23 mouse cellular contexts compared by ENCODE assay signal in genomic region chr1:138729089-138729699, GRCm38 (mm10).
DNase-seq lines count a peak whose midpoint lies in the region; ATAC-seq and TF ChIP-seq lines count a peak whose summit lies in the region.
"Had no signal": no experiment of that assay in that cellular context is flagged by ENCODE, and none has a peak within 500 bp of the region (broad histone marks: within the 10 kb centered on the region; RNA-seq: fewer than 3 reads in every experiment).

No protein-coding gene starts in this region.

- H3K9ac ChIP-seq in forebrain, embryonic 13.5 days, result no peak overlapping the region
- H3K9ac ChIP-seq in forebrain, embryonic 16.5 days (replicated peaks; ENCODE audit: low read depth, low read length), result no peak overlapping the region
- H3K9ac ChIP-seq in kidney, embryonic 15.5 days, result no peak overlapping the region
- no peak overlapping the region for H3K9ac ChIP-seq in midbrain, embryonic 11.5 days (ENCODE audit: low read length)
- H3K9ac ChIP-seq: forebrain, postnatal 0 days; hindbrain, embryonic 12.5 days had no signal

- H3K4me3 ChIP-seq in forebrain, embryonic 13.5 days, result no peak overlapping the region
- H3K4me3 ChIP-seq in forebrain, embryonic 16.5 days (replicated peaks; ENCODE audit: low read length), result no peak overlapping the region
- H3K4me3 ChIP-seq in kidney, embryonic 15.5 days (replicated peaks), result no peak overlapping the region
- no peak overlapping the region for H3K4me3 ChIP-seq in kidney, adult 2 months (ENCODE audit: insufficient read depth, low read depth, low read length)
- H3K4me3 ChIP-seq in midbrain, embryonic 11.5 days (ENCODE audit: low read depth, low read length), result no peak overlapping the region
- H3K4me3 ChIP-seq in midbrain, embryonic 10.5 days, result no peak overlapping the region
- H3K4me3 ChIP-seq: forebrain, embryonic 10.5 days; gastrocnemius, adult 2 months; hindbrain, embryonic 12.5 days had no signal

- H3K4me2 ChIP-seq in forebrain, embryonic 13.5 days, result no peak overlapping the region
- no peak overlapping the region for H3K4me2 ChIP-seq in forebrain, embryonic 16.5 days (ENCODE audit: low read length)
- no peak overlapping the region for H3K4me2 ChIP-seq in kidney, embryonic 15.5 days
- no peak overlapping the region for H3K4me2 ChIP-seq in midbrain, embryonic 11.5 days
- H3K4me2 ChIP-seq: heart, embryonic 11.5 days; hindbrain, embryonic 12.5 days had no signal

- no peaks in the 10 kb centered on the region for H3K36me3 ChIP-seq in forebrain, embryonic 13.5 days (ENCODE audit: poor library complexity, severe bottlenecking)
- no peaks in the 10 kb centered on the region for H3K36me3 ChIP-seq in forebrain, embryonic 16.5 days (ENCODE audit: control insufficient read depth, insufficient read depth)
- no peaks in the 10 kb centered on the region for H3K36me3 ChIP-seq in kidney, embryonic 15.5 days
- no peaks in the 10 kb centered on the region for H3K36me3 ChIP-seq in kidney, adult 2 months (ENCODE audit: control insufficient read depth, insufficient read depth, low read length)
- no peaks in the 10 kb centered on the region for H3K36me3 ChIP-seq in midbrain, embryonic 11.5 days (ENCODE audit: control insufficient read depth, insufficient read depth, low read length)
- no peaks in the 10 kb centered on the region for H3K36me3 ChIP-seq in midbrain, embryonic 10.5 days
- H3K36me3 ChIP-seq: forebrain, embryonic 10.5 days; G1E; hindbrain, embryonic 12.5 days had no signal

- DNase-seq in kidney, adult 2 months, result no peak
- no peak for DNase-seq in midbrain, embryonic 11.5 days (ENCODE audit: low spot score, missing footprints)
- no peak for DNase-seq in midbrain, embryonic 10.5 days (ENCODE audit: low spot score)
- DNase-seq: adrenal gland, postnatal 10 days; adrenal gland, postnatal 36 days; B cell, adult 2 months; cerebellum, adult 18-20 months; cerebellum, adult 9-10 months; cerebellum, postnatal 14 days; forebrain, postnatal 0 days; gastrocnemius, adult 2 months; gastrocnemius, postnatal 14 days; heart, adult 11 months had no signal

- H3K27ac ChIP-seq in forebrain, embryonic 13.5 days, result no peak overlapping the region
- no peak overlapping the region for H3K27ac ChIP-seq in forebrain, embryonic 16.5 days (ENCODE audit: low read length)
- no peak overlapping the region for H3K27ac ChIP-seq in kidney, embryonic 15.5 days
- H3K27ac ChIP-seq in kidney, adult 2 months (ENCODE audit: insufficient read depth, low read depth, low read length), result no peak overlapping the region
- H3K27ac ChIP-seq in midbrain, embryonic 11.5 days (ENCODE audit: low read depth, low read length), result no peak overlapping the region
- H3K27ac ChIP-seq in midbrain, embryonic 10.5 days (replicated peaks), result no peak overlapping the region
- H3K27ac ChIP-seq: forebrain, embryonic 10.5 days; gastrocnemius, adult 2 months; hindbrain, embryonic 12.5 days had no signal

- no peaks in the 10 kb centered on the region for H3K9me3 ChIP-seq in forebrain, embryonic 13.5 days (replicated peaks)
- no peaks in the 10 kb centered on the region for H3K9me3 ChIP-seq in forebrain, embryonic 16.5 days (ENCODE audit: control insufficient read depth, low read length)
- no peaks in the 10 kb centered on the region for H3K9me3 ChIP-seq in kidney, embryonic 15.5 days (replicated peaks)
- H3K9me3 ChIP-seq in midbrain, embryonic 11.5 days (ENCODE audit: control insufficient read depth, low read length), result no peaks in the 10 kb centered on the region
- H3K9me3 ChIP-seq in midbrain, embryonic 10.5 days (replicated peaks), result no peaks in the 10 kb centered on the region
- H3K9me3 ChIP-seq: forebrain, embryonic 10.5 days; G1E; hindbrain, embryonic 12.5 days had no signal

- H3K27me3 ChIP-seq in forebrain, embryonic 13.5 days, result no peaks in the 10 kb centered on the region
- no peaks in the 10 kb centered on the region for H3K27me3 ChIP-seq in forebrain, embryonic 16.5 days (replicated peaks; ENCODE audit: control insufficient read depth, insufficient read depth, low read length)
- H3K27me3 ChIP-seq in kidney, embryonic 15.5 days, result no peaks in the 10 kb centered on the region
- no peaks in the 10 kb centered on the region for H3K27me3 ChIP-seq in kidney, adult 2 months (replicated peaks; ENCODE audit: control insufficient read depth, insufficient read depth, low read length)
- no peaks in the 10 kb centered on the region for H3K27me3 ChIP-seq in midbrain, embryonic 11.5 days (ENCODE audit: control insufficient read depth, insufficient read depth, low read length)
- H3K27me3 ChIP-seq in midbrain, embryonic 10.5 days (ENCODE audit: low read depth, poor library complexity, severe bottlenecking), result no peaks in the 10 kb centered on the region
- H3K27me3 ChIP-seq: CH12.LX; hindbrain, embryonic 12.5 days; Patski had no signal

- TF ChIP-seq CTCF in kidney, adult 2 months (conservative IDR thresholded peaks at IDR 0.05; ENCODE audit: insufficient read depth, insufficient read length, low read depth, low read length), result no peak

- TF ChIP-seq POLR2A in kidney, adult 2 months (IDR thresholded peaks at IDR 0.05; ENCODE audit: low read depth, low read length), result no peak

- no peaks in the 10 kb centered on the region for H3K4me1 ChIP-seq in forebrain, embryonic 13.5 days
- H3K4me1 ChIP-seq in forebrain, embryonic 16.5 days (replicated peaks; ENCODE audit: control insufficient read depth, insufficient read depth, low read length), result no peaks in the 10 kb centered on the region
- H3K4me1 ChIP-seq in kidney, embryonic 15.5 days, result peaks cover 8% of the 10 kb centered on the region; the same call in 1 of the 2 replicates
- H3K4me1 ChIP-seq in kidney, adult 2 months (ENCODE audit: control insufficient read depth, insufficient read depth, low read length), result no peaks in the 10 kb centered on the region
- no peaks in the 10 kb centered on the region for H3K4me1 ChIP-seq in midbrain, embryonic 11.5 days (ENCODE audit: control insufficient read depth, insufficient read depth, low read length)
- H3K4me1 ChIP-seq in midbrain, embryonic 10.5 days, result peaks cover 6% of the 10 kb centered on the region; the same call in 1 of the 2 replicates
- H3K4me1 ChIP-seq: forebrain, embryonic 10.5 days; hindbrain, embryonic 12.5 days had no signal

- ATAC-seq in forebrain, embryonic 13.5 days, result peak; percentile 30; the same call in 1 of the 2 replicates
- no peak for ATAC-seq in forebrain, embryonic 16.5 days
- peak; percentile 61 for ATAC-seq in kidney, embryonic 15.5 days (replicated peaks; ENCODE audit: low FRiP score)
- peak; percentile 57; the same call in 1 of the 2 replicates for ATAC-seq in midbrain, embryonic 11.5 days (ENCODE audit: low FRiP score)
- ATAC-seq: forebrain, postnatal 0 days; hindbrain, embryonic 16.5 days; Patski had no signal

- 33% methylated on average over 2 of the region's 2 CpGs for WGBS in forebrain, embryonic 13.5 days
- 78% methylated on average over 1 of the region's 2 CpGs for WGBS in forebrain, embryonic 16.5 days
- WGBS in kidney, embryonic 15.5 days, result 37% methylated on average over 2 of the region's 2 CpGs
- 44% methylated on average over 2 of the region's 2 CpGs for WGBS in kidney, adult 2 months
- WGBS in midbrain, embryonic 11.5 days, result 41% methylated on average over 2 of the region's 2 CpGs
- 70% methylated on average over 2 of the region's 2 CpGs for WGBS in midbrain, embryonic 10.5 days
